Mouse (Mus musculus) liver, embryonic 15.5 days (tissue): ENCODE results near the gene Tpk1. TPM values are rescaled to one million over a fixed set of nuclear protein-coding genes. Genes with fewer than 3 reads are reported as not detected.

Experiments used
- ATAC-seq: fragments of 200-750 bp; cut with Nextera tagmentation; 2 replicates; pipeline ENCODE4 v1.8.0; 2017; ENCODE audit warnings: moderate number of reproducible peaks, mild to moderate bottlenecking, moderate library complexity; ENCODE audit not compliant: insufficient read depth
- H3K27ac ChIP-seq: fragments of 300-500 bp; sonication (generic); replicated peaks from 2 replicates; pipeline ENCODE4 v1.5.1; 2015; ENCODE audit warnings: mild to moderate bottlenecking, inconsistent platforms
- H3K27me3 ChIP-seq: fragments of 300-500 bp; sonication (generic); 2 replicates; pipeline ENCODE4 v1.6.1; 2015; ENCODE audit warnings: mild to moderate bottlenecking, inconsistent platforms
- H3K36me3 ChIP-seq: fragments of 300-500 bp; sonication (generic); replicated peaks from 2 replicates; pipeline ENCODE4 v1.6.1; 2015; ENCODE audit warnings: moderate library complexity, mild to moderate bottlenecking, inconsistent platforms
- H3K4me1 ChIP-seq: fragments of 300-500 bp; sonication (generic); replicated peaks from 2 replicates; pipeline ENCODE4 v1.6.1; 2015; ENCODE audit warnings: inconsistent platforms
- H3K4me2 ChIP-seq: fragments of 300-500 bp; sonication (generic); 2 replicates; pipeline ENCODE4 v1.6.1; 2015; ENCODE audit warnings: moderate library complexity, mild to moderate bottlenecking, inconsistent platforms
- H3K4me3 ChIP-seq: fragments of 300-500 bp; sonication (generic); replicated peaks from 2 replicates; pipeline ENCODE4 v1.5.1; 2015; ENCODE audit warnings: mild to moderate bottlenecking, inconsistent platforms
- H3K9ac ChIP-seq: fragments of 300-500 bp; sonication (generic); 2 replicates; pipeline ENCODE4 v1.6.1; 2015; ENCODE audit warnings: moderate library complexity, mild to moderate bottlenecking, inconsistent platforms
- H3K9me3 ChIP-seq: fragments of 300-500 bp; sonication (generic); replicated peaks from 2 replicates; pipeline ENCODE4 v1.6.1; 2016; ENCODE audit warnings: inconsistent platforms
- WGBS: fragments of 180-500 bp; shearing (Covaris S2); methylation state at CpG from one replicate; pipeline ENCODE4 v1.1.7; 2015; ENCODE audit warnings: mixed read lengths; ENCODE audit not compliant: insufficient replicate concordance; 5-methylcytosine and 5-hydroxymethylcytosine counted together
- polyA plus RNA-seq: library from polyadenylated mRNA; unstranded; fragments of >200 nt; fragmentation: Nextera tagmentation; extraction: Ambion mirVana; gene quantifications from 2 replicates; pipeline ENCODE4 v1.2.1, GENCODE M21; 2015

Tpk1 gene
- polyA plus RNA-seq, 1 experiment from 2014 or later: 7.2 TPM

DNA sequence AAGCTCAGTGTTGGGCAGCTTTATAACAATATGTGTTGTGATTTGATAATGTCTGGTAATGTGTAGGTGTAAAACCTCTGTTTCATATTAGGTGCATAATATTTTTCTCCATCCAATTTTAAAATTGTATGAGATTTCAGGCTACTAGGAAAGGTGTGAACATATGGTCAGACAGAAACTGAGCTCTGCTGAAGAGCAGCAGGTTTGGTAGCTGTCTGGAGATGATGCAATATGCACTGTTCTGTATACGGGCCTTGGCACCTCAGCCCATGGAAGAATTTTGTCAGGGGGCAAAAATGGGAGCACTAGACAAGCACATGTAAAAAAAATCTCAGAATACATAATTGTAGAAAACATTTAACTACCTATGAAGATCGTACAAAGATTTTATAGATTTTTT is 84.3 kb downstream of the Tpk1 start:
- H3K4me1 ChIP-seq: 0 out of 2 replicates have a peak, but pooled peaks cover 6% of the 10 kb centered on the region
- H3K9me3 ChIP-seq: no peaks in the 10 kb centered on the region
- no peaks in the 10 kb centered on the region for H3K27me3 ChIP-seq
- H3K4me2 ChIP-seq: no peak overlapping the region
- whole genome bisulfite sequencing: 68% methylated on average over 2 of the region's 2 CpGs
- ATAC-seq: no peak
- H3K9ac ChIP-seq: no peak overlapping the region
- H3K4me3 ChIP-seq: no peak overlapping the region
- H3K27ac ChIP-seq: no peak overlapping the region
- H3K36me3 ChIP-seq: no peaks in the 10 kb centered on the region

GRCm38 (mm10) chr6:43567885-43568284 is 98.2 kb downstream of the Tpk1 start:
- ATAC-seq: no peak
- H3K4me1 ChIP-seq: no peaks in the 10 kb centered on the region
- no peaks in the 10 kb centered on the region for H3K27me3 ChIP-seq
- no peak overlapping the region for H3K4me3 ChIP-seq
- H3K9me3 ChIP-seq: no peaks in the 10 kb centered on the region
- H3K36me3 ChIP-seq: no peaks in the 10 kb centered on the region
- WGBS: 75% methylated on average over 1 of the region's 1 CpGs
- no peak overlapping the region for H3K9ac ChIP-seq
- H3K27ac ChIP-seq: no peak overlapping the region
- no peak overlapping the region for H3K4me2 ChIP-seq

DNA sequence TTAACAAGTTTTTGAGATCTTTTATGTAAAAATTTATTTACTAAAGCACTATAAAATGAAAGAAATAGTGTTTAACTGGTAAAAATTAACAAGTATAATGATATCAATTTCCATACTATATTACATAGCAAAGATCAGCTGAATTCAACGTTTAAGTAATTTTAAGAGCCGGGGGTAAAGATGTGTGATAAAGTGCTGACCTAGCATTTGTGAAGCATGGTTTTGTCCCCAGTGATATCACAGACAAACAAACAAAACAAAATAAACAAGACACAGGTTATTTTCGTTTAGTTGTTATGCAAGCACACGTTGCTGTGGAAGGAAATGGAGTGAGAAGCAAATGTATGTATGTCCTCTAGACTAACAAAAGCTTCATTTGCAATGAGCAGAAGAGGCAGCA is 103.6 kb downstream of the Tpk1 start:
- no peaks in the 10 kb centered on the region for H3K36me3 ChIP-seq
- no peak overlapping the region for H3K9ac ChIP-seq
- no peak overlapping the region for H3K4me3 ChIP-seq
- ATAC-seq: no peak
- H3K4me1 ChIP-seq: no peaks in the 10 kb centered on the region
- no peak overlapping the region for H3K4me2 ChIP-seq
- WGBS: 63% methylated on average over 4 of the region's 4 CpGs
- no peaks in the 10 kb centered on the region for H3K9me3 ChIP-seq
- H3K27ac ChIP-seq: no peak overlapping the region
- no peaks in the 10 kb centered on the region for H3K27me3 ChIP-seq

- Histone ChIP-seq H3K9ac (no peak overlapping the region), H3K4me1 (no peaks in the 10 kb centered on the region), H3K9me3 (no peaks in the 10 kb centered on the region), H3K4me2 (no peak overlapping the region), H3K27ac (no peak overlapping the region), H3K4me3 (no peak overlapping the region), H3K36me3 (no peaks in the 10 kb centered on the region), H3K27me3 (no peaks in the 10 kb centered on the region)
- ATAC-seq: no peak
- WGBS: 49% methylated on average over 1 of the region's 1 CpGs
These were observed 114.7 kb downstream of the Tpk1 start for GRCm38 (mm10) chr6:43551410-43551809.

DNA sequence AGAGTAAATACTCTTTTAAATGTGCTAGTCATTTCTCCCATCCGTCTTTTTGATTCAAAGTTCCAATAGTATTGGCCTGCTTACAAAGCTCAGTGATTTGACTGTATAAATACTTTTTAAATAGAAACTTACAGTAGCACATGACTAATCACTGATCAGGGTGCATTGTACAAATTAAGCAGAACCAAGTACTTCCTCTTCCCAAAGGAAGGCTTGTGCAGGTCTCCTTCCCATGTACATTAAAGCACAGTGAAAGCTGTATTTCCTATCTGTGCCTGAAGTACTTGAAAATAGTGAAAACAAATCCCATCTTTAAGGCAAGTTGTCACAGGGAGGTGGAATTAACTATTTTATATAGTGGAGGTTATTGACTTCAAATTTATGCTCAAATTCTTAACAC is 119.5 kb downstream of the Tpk1 start:
- Histone ChIP-seq H3K36me3 (no peaks in the 10 kb centered on the region), H3K9ac (no peak overlapping the region), H3K9me3 (no peaks in the 10 kb centered on the region), H3K27ac (no peak overlapping the region), H3K27me3 (no peaks in the 10 kb centered on the region), H3K4me2 (no peak overlapping the region), H3K4me1 (no peaks in the 10 kb centered on the region), H3K4me3 (no peak overlapping the region)
- no peak for ATAC-seq
- WGBS: 78% methylated on average over 1 of the region's 1 CpGs

DNA sequence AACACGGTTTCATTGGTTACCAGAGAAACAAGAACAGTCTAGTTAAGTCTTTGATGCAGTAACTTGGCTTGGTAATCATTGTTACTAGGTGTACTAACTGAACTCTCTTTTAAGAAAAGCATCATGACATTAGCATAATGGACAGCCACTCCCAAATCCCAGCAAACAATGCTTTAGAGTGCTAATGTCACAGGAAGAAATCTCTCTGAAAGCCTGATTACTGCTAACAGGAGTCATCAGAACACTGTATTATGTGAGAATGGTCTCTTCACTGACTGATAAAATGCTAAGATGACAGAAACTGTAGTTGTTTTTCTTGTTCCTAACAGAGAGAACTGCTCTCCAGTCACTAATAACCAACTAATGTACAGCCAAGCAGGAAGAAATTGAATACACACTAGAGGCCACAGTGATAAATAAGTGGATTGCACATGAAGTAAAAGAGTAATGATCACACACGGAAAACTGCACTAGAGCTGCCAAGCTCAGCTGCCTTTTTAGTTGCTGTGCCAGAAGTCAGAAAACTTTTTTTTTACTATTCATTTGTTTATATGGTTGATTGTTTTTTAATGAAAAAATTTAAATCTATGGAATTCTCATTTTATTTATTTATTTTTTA is 128.7 kb downstream of the Tpk1 start:
- H3K4me3 ChIP-seq: no peak overlapping the region
- H3K27me3 ChIP-seq: no peaks in the 10 kb centered on the region
- no peak overlapping the region for H3K4me2 ChIP-seq
- H3K9me3 ChIP-seq: no peaks in the 10 kb centered on the region
- 64% methylated on average over 2 of the region's 2 CpGs for WGBS
- H3K36me3 ChIP-seq: no peaks in the 10 kb centered on the region
- no peak for ATAC-seq
- no peak overlapping the region for H3K9ac ChIP-seq
- no peaks in the 10 kb centered on the region for H3K4me1 ChIP-seq
- H3K27ac ChIP-seq: no peak overlapping the region

GRCm38 (mm10) chr6:43535459-43535858 is 130.6 kb downstream of the Tpk1 start:
- Histone ChIP-seq H3K27ac (no peak overlapping the region), H3K4me1 (no peaks in the 10 kb centered on the region), H3K9ac (no peak overlapping the region), H3K4me3 (no peak overlapping the region), H3K9me3 (no peaks in the 10 kb centered on the region), H3K4me2 (no peak overlapping the region), H3K36me3 (no peaks in the 10 kb centered on the region), H3K27me3 (no peaks in the 10 kb centered on the region)
- no peak for ATAC-seq
- 79% methylated on average over 2 of the region's 2 CpGs for WGBS

- no peak overlapping the region for H3K9ac ChIP-seq
- H3K4me1 ChIP-seq: no peaks in the 10 kb centered on the region
- ATAC-seq: no peak
- no peaks in the 10 kb centered on the region for H3K27me3 ChIP-seq
- no peak overlapping the region for H3K4me3 ChIP-seq
- H3K36me3 ChIP-seq: no peaks in the 10 kb centered on the region
- H3K27ac ChIP-seq: no peak overlapping the region
- H3K4me2 ChIP-seq: no peak overlapping the region
- H3K9me3 ChIP-seq: no peaks in the 10 kb centered on the region
These were observed 132.8 kb downstream of the Tpk1 start for GRCm38 (mm10) chr6:43533323-43533722.

DNA sequence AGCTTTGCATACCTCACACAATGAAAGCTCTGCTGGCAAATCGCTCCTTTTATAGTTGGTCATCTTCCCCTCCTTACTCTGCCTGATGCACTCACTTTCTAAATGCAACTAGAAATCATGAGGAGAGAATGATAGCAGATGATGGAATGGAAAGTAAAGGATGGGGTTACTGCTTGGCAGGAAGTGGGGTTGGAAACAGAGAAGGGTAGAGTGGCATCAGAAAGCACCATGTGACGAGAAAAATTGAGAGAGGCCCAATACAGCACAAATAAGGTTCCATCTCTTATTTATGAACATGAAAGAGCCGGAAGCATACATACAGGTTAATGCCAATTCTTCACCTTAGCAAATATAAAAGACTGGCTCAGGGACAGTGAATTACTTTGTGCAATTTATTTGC is 133.3 kb downstream of the Tpk1 start:
- no peaks in the 10 kb centered on the region for H3K27me3 ChIP-seq
- H3K36me3 ChIP-seq: no peaks in the 10 kb centered on the region
- 73% methylated on average over 3 of the region's 3 CpGs for WGBS
- no peak overlapping the region for H3K4me3 ChIP-seq
- ATAC-seq: no peak
- H3K27ac ChIP-seq: no peak overlapping the region
- H3K9ac ChIP-seq: no peak overlapping the region
- H3K9me3 ChIP-seq: no peaks in the 10 kb centered on the region
- no peak overlapping the region for H3K4me2 ChIP-seq
- no peaks in the 10 kb centered on the region for H3K4me1 ChIP-seq

GRCm38 (mm10) chr6:43531996-43532395 is 134.1 kb downstream of the Tpk1 start:
- H3K9me3 ChIP-seq: no peaks in the 10 kb centered on the region
- no peaks in the 10 kb centered on the region for H3K27me3 ChIP-seq
- H3K4me3 ChIP-seq: no peak overlapping the region
- no peak overlapping the region for H3K27ac ChIP-seq
- H3K36me3 ChIP-seq: no peaks in the 10 kb centered on the region
- no peaks in the 10 kb centered on the region for H3K4me1 ChIP-seq
- no peak overlapping the region for H3K4me2 ChIP-seq
- no peak for ATAC-seq
- no peak overlapping the region for H3K9ac ChIP-seq

GRCm38 (mm10) chr6:43528996-43529395 is 137.1 kb downstream of the Tpk1 start:
- no peaks in the 10 kb centered on the region for H3K4me1 ChIP-seq
- no peak for ATAC-seq

GRCm38 (mm10) chr6:43525028-43525427 is 141.1 kb downstream of the Tpk1 start:
- H3K4me2 ChIP-seq: no peak overlapping the region
- H3K4me1 ChIP-seq: no peaks in the 10 kb centered on the region; the same call in 1 of the 2 replicates
- no peaks in the 10 kb centered on the region for H3K27me3 ChIP-seq
- H3K4me3 ChIP-seq: no peak overlapping the region
- WGBS: 29% methylated on average over 2 of the region's 2 CpGs
- H3K27ac ChIP-seq: no peak overlapping the region
- H3K36me3 ChIP-seq: no peaks in the 10 kb centered on the region
- no peaks in the 10 kb centered on the region for H3K9me3 ChIP-seq
- no peak overlapping the region for H3K9ac ChIP-seq
- no peak for ATAC-seq

More at GRCm38 (mm10) chr6:43528996-43529395, 137.1 kb downstream of the Tpk1 start:
- H3K9ac ChIP-seq: no peak overlapping the region
- no peaks in the 10 kb centered on the region for H3K36me3 ChIP-seq
- H3K4me3 ChIP-seq: no peak overlapping the region
- no peaks in the 10 kb centered on the region for H3K27me3 ChIP-seq
- no peak overlapping the region for H3K4me2 ChIP-seq
- H3K9me3 ChIP-seq: no peaks in the 10 kb centered on the region
- no peak overlapping the region for H3K27ac ChIP-seq
- WGBS: 68% methylated on average over 3 of the region's 3 CpGs
